Mouse (Mus musculus) cortical plate, adult 2 months (tissue): ENCODE measurements around the gene Prickle2.

Source experiments
- CTCF ChIP-seq: fragments of 200-500 bp; IDR thresholded peaks from 2 replicates; pipeline ENCODE4 v1.5.1; 2011; ENCODE audit warnings: mild to moderate bottlenecking, control low read depth, low read length; ENCODE audit not compliant: insufficient read depth; ENCODE audit errors: extremely low read depth
- POLR2A ChIP-seq: fragments of 200-500 bp; IDR thresholded peaks from 2 replicates; pipeline ENCODE4 v1.6.1; 2011; ENCODE audit warnings: mild to moderate bottlenecking, low read length, control low read depth; ENCODE audit not compliant: insufficient read depth; ENCODE audit errors: extremely low read depth

- no peak for TF ChIP-seq CTCF
- TF ChIP-seq POLR2A = no peak
Observed at GRCm38 (mm10) chr6:92395143-92395542, 310.8 kb downstream of the Prickle2 start.
